Mouse (Mus musculus): Measurements from ENCODE around the gene Thpo. TPM values are rescaled to one million over a fixed set of nuclear protein-coding genes. Genes with fewer than 3 reads are reported as not detected.

The Thpo gene
- polyA plus RNA-seq, 1 experiment from 2014 or later: 0.43 TPM

DNA sequence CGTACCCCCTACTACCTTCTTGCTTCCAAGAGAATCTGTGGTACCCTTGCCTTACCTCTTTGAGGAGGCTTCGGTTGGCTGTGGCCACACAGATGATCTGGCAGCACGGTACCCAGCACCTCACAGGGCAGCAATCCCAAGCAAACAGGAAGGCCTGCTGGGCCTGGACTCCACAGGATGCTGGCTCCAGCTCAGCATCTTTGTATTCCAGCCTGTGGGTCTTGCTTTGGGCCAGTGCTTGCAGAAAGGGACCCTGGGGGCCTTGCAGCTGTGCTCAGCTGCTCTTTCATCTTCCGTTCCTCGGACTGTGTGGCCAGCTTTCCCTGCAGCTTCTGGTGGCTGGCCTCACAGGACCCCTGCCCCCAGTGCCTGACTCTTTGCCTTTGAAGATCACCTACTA lies 34.3 kb downstream of the Thpo start:
- Histone ChIP-seq H3K4me1 (peaks cover 43% of the 10 kb centered on the region), H3K27ac (replicated peaks) (0 out of 2 replicates have a peak overlapping the region, but pooled peaks have one; percentile 6), H3K4me3 (no peak overlapping the region), H3K27me3 (peaks cover 2% of the 10 kb centered on the region; the same call in 1 of the 2 replicates), H3K9me3 (no peaks in the 10 kb centered on the region), H3K36me3 (peaks cover 12% of the 10 kb centered on the region), H3K9ac (replicated peaks) (no peak overlapping the region), H3K4me2 (replicated peaks) (no peak overlapping the region)
- ATAC-seq (ENCODE audit: low FRiP score, low read depth): no peak
- 41% methylated on average over 5 of the region's 5 CpGs for WGBS

DNA sequence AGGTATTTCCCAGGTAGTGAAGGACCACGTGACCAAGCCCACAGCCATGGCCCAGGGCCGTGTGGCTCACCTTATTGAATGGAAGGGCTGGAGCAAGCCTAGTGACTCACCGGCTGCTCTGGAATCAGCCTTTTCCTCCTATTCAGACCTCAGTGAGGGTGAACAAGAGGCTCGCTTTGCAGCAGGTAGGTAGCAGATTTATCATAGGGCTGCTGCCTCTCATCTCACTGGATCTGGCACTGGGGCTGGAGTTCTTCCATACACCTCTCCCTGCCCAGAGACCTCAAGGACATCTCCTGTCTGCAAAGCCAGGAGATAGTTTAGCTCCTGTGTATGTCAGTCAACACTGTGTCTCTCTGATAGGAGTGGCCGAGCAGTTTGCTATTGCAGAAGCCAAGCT lies 35.0 kb downstream of the Thpo start:
- Histone ChIP-seq H3K27ac (replicated peaks) (no peak overlapping the region), H3K9ac (replicated peaks) (no peak overlapping the region), H3K27me3 (peaks cover 9% of the 10 kb centered on the region; the same call in 1 of the 2 replicates), H3K4me1 (peaks cover 49% of the 10 kb centered on the region), H3K4me3 (no peak overlapping the region), H3K4me2 (replicated peaks) (no peak overlapping the region), H3K36me3 (peaks cover 12% of the 10 kb centered on the region), H3K9me3 (no peaks in the 10 kb centered on the region)
- ATAC-seq (ENCODE audit: low FRiP score, low read depth): no peak
- 81% methylated on average over 5 of the region's 5 CpGs for WGBS

GRCm38 (mm10) chr16:20695622-20696323 lies 38.5 kb downstream of the Thpo start:
- Histone ChIP-seq H3K9ac (replicated peaks) (peak overlapping the region; percentile 52), H3K27ac (replicated peaks) (peak overlapping the region; percentile 75), H3K9me3 (no peaks in the 10 kb centered on the region), H3K27me3 (peaks cover 9% of the 10 kb centered on the region; the same call in 1 of the 2 replicates), H3K36me3 (peaks cover 24% of the 10 kb centered on the region), H3K4me3 (peak overlapping the region; percentile 43), H3K4me1 (peaks cover 49% of the 10 kb centered on the region), H3K4me2 (replicated peaks) (peak overlapping the region; percentile 67)
- WGBS: 2% methylated on average over 45 of the region's 46 CpGs
- ATAC-seq (ENCODE audit: low FRiP score, low read depth): peak; percentile 81

- Histone ChIP-seq H3K27ac (replicated peaks) (0 out of 2 replicates have a peak overlapping the region, but pooled peaks have one; percentile 3), H3K4me3 (no peak overlapping the region), H3K27me3 (peaks cover 9% of the 10 kb centered on the region; the same call in 1 of the 2 replicates), H3K36me3 (peaks cover 32% of the 10 kb centered on the region), H3K9me3 (no peaks in the 10 kb centered on the region), H3K4me2 (replicated peaks) (peak overlapping the region; percentile 67; the same call in 1 of the 2 replicates), H3K4me1 (peaks cover 43% of the 10 kb centered on the region), H3K9ac (replicated peaks) (no peak overlapping the region)
- 77% methylated on average over 8 of the region's 8 CpGs for WGBS
- ATAC-seq (ENCODE audit: low FRiP score, low read depth): no peak
These were observed 39.5 kb downstream of the Thpo start for GRCm38 (mm10) chr16:20694781-20695180.

DNA sequence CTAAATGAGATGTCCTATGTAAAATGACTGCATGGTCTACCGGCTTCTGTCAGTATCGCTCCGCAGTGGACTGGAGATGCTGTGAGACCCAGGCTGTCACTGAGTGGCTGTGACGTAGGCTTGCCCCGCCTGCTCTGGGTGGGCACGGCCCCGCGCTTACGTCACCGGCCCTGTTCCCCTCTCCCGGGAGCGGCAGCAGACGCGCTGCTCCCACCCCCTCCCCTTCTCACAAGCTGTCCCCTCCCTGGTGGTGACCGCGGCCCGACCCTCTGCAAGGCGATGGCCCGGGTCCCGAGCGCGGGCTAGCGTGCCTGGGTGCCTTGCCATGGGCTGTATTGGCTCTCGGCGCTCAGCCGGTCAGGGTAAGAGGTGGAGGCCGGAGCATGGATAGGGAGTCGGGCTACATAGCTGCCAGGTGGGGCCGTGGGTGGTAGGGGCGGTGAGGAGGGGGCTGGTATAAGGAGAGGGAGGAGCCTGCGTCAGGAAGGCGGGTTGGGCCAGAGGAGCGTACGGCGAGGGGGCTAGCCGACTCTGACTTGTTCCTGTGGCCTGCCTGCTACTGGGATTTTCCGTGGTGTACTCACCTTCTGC lies 41.1 kb downstream of the Thpo start, which contains the start of gene Fam131a:
Gene Fam131a, plus strand, starts transcription at position 131 of the 591 bp plus-strand sequence.
- H3K9me3 ChIP-seq: no peaks in the 10 kb centered on the region
- peaks cover 42% of the 10 kb centered on the region for H3K4me1 ChIP-seq
- H3K4me2 ChIP-seq (replicated peaks): peak within 1 kb of the TSS; percentile 78
- H3K4me3 ChIP-seq: peak within 1 kb of the TSS; percentile 66
- H3K36me3 ChIP-seq: peaks cover 37% of the 10 kb centered on the region
- H3K27me3 ChIP-seq: peaks cover 9% of the 10 kb centered on the region; the same call in 1 of the 2 replicates
- H3K9ac ChIP-seq (replicated peaks): peak within 1 kb of the TSS; percentile 78
- peak; percentile 93 for ATAC-seq (ENCODE audit: low FRiP score, low read depth)
- under 1% methylated on average over 30 of the region's 37 CpGs for WGBS
- peak within 1 kb of the TSS; percentile 90 for H3K27ac ChIP-seq (replicated peaks)

DNA sequence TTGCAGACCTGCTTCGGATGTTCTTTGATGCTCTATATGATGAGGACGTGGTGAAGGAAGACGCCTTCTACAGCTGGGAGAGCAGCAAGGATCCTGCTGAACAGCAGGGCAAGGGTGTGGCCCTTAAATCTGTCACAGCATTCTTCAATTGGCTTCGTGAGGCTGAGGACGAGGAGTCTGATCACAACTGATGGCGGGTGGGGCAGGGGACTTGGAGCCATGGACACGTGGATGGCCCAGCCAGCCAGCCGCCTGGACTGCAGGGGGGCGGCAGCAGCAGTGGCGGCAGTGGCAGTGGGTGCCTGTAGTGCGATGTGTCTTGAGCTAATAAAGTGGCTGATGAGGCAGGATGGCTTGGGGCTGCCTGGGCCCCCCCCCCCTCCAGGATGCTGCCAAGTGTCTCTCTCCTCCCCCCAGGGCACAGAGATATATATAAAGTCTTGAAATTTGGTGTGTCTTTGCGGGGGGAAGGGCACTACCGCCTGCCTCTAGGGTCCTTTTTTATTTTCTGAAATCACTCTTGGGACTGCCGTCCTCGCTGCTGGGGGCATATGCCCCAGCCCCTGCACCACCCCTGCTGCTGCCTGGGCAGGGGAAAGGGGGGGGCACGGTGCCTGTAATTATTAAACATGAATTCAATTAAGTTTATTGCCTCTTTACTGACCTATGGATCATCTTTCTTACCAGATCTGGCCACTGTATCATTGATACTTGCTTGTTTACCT lies 41.9 kb downstream of the Thpo start:
- Histone ChIP-seq H3K27me3 (peaks cover 9% of the 10 kb centered on the region; the same call in 1 of the 2 replicates), H3K27ac (replicated peaks) (peak overlapping the region; percentile 90), H3K9me3 (no peaks in the 10 kb centered on the region), H3K4me2 (replicated peaks) (peak overlapping the region; percentile 78), H3K36me3 (peaks cover 45% of the 10 kb centered on the region), H3K9ac (replicated peaks) (0 out of 2 replicates have a peak overlapping the region, but pooled peaks have one; percentile 34), H3K4me3 (peak overlapping the region; percentile 66; the same call in 1 of the 2 replicates), H3K4me1 (peaks cover 42% of the 10 kb centered on the region)
- no peak for ATAC-seq (ENCODE audit: low FRiP score, low read depth)
- WGBS: 42% methylated on average over 14 of the region's 16 CpGs

DNA sequence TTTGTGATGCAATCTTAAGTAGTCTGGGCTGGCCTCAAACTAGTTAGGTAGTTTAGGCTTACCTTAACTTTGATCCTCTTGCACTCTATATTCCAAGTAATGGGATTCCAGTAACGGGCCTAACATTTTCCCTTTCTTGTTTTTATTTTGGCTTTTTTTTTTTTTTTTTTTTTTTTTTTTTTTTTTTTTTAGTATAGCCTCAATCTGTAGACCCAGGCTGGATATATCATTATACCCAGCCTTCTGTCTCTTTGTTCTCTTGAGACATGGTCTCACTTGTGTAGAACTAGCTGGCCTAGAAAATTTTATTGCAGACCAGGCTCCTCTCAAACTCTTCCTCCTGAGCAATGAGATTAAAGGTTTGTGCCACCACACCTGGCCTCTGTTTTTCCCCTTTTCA lies 42.7 kb downstream of the Thpo start:
- H3K4me3 ChIP-seq: no peak overlapping the region
- no peak overlapping the region for H3K9ac ChIP-seq (replicated peaks)
- peaks cover 9% of the 10 kb centered on the region; the same call in 1 of the 2 replicates for H3K27me3 ChIP-seq
- H3K27ac ChIP-seq (replicated peaks): no peak overlapping the region
- no peak overlapping the region for H3K4me2 ChIP-seq (replicated peaks)
- no peak for ATAC-seq (ENCODE audit: low FRiP score, low read depth)
- H3K9me3 ChIP-seq: no peaks in the 10 kb centered on the region
- peaks cover 39% of the 10 kb centered on the region for H3K4me1 ChIP-seq
- peaks cover 53% of the 10 kb centered on the region for H3K36me3 ChIP-seq
- 94% methylated on average over 1 of the region's 1 CpGs for WGBS

GRCm38 (mm10) chr16:20690774-20691173 lies 43.5 kb downstream of the Thpo start:
- H3K36me3 ChIP-seq: peaks cover 61% of the 10 kb centered on the region
- H3K4me2 ChIP-seq (replicated peaks): no peak overlapping the region

DNA sequence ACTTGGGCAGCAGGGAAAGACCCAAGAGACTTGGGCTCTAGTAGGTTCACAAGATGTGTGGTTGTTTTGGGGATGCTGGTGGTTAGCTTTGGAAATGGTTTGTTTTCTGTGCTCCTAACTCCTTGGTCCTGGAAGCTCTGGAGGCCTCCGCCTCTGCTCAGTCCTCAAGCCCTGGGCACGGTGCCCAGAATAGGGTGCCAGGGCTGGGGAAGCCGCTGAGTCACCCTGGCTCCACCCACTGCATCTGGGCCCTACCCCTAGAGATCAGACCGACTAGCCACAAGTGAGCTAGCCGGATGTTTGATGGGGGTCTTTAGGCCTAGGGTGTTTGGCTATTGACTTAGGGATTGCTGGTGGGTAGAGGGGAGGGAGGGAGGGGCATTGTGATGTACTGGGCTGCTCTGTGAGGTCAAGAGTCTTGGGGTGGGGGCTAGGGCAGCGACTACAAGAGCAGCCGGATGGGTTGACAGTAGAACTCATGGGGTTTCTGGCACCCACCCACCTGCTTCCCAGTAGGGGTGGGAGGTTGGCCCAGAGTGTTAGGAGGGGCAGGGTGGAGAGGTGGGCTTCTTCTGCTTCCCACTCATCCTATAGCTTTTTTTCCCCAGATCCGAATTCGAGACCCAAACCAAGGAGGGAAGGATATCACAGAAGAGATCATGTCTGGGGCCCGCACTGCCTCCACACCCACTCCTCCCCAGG lies 56.2 kb downstream of the Thpo start:
- H3K4me2 ChIP-seq (replicated peaks): no peak overlapping the region
- ATAC-seq (ENCODE audit: low FRiP score, low read depth): no peak
- H3K4me1 ChIP-seq: peaks cover 19% of the 10 kb centered on the region
- no peaks in the 10 kb centered on the region for H3K9me3 ChIP-seq
- H3K36me3 ChIP-seq: peaks cover 83% of the 10 kb centered on the region
- H3K27ac ChIP-seq (replicated peaks): no peak overlapping the region
- no peaks in the 10 kb centered on the region for H3K27me3 ChIP-seq
- no peak overlapping the region for H3K9ac ChIP-seq (replicated peaks)
- 89% methylated on average over 10 of the region's 10 CpGs for WGBS
- H3K4me3 ChIP-seq: no peak overlapping the region

More at GRCm38 (mm10) chr16:20690774-20691173, 43.5 kb downstream of the Thpo start:
- H3K4me3 ChIP-seq: no peak overlapping the region
- H3K27me3 ChIP-seq: peaks cover 9% of the 10 kb centered on the region; the same call in 1 of the 2 replicates
- H3K27ac ChIP-seq (replicated peaks): no peak overlapping the region
- WGBS: 91% methylated on average over 3 of the region's 3 CpGs
- no peak for ATAC-seq (ENCODE audit: low FRiP score, low read depth)
- peaks cover 33% of the 10 kb centered on the region for H3K4me1 ChIP-seq
- no peaks in the 10 kb centered on the region for H3K9me3 ChIP-seq
- H3K9ac ChIP-seq (replicated peaks): no peak overlapping the region

DNA sequence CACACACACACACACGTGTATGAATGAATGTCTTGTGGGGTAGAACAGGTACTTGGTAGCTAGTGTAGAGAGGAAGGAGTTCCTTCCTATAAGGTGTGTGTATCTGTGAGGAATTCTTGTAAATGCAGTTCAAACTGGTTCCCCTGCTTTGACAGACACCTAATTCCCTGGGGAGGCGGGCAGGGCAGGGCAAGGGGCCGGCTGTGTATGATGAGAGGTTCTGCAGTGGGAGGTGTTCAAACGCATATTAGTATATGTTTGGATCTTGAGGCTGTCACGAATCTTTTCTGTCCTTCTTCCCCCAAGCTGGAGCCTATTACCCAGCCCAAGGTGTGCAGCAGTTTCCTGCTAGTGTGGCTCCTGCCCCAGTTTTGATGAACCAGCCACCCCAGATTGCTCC lies 56.9 kb downstream of the Thpo start:
- no peak for ATAC-seq (ENCODE audit: low FRiP score, low read depth)
- peaks cover 19% of the 10 kb centered on the region for H3K4me1 ChIP-seq
- 86% methylated on average over 5 of the region's 5 CpGs for WGBS
- no peak overlapping the region for H3K9ac ChIP-seq (replicated peaks)
- no peaks in the 10 kb centered on the region for H3K9me3 ChIP-seq
- H3K27me3 ChIP-seq: no peaks in the 10 kb centered on the region
- no peak overlapping the region for H3K4me3 ChIP-seq
- no peak overlapping the region for H3K4me2 ChIP-seq (replicated peaks)
- H3K27ac ChIP-seq (replicated peaks): no peak overlapping the region
- peaks cover 76% of the 10 kb centered on the region for H3K36me3 ChIP-seq

DNA sequence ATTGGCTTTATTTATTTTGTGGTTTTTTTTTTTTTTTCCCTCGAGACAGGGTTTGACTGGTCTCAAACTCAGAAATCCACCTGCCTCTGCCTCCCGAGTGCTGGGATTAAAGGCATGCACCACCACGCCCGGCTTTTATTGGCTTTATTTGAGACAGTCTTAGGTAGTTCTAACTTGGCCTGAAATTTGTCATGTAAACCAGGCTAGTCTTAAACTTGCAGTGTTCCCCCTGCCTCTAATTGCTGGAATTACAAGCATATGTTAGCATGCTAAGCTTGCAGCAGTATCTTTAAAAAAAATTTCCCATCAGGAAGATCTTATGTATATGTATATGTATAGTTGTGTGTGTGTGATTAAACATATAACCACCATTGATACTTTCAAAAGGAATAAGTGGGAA lies 57.6 kb downstream of the Thpo start:
- Histone ChIP-seq H3K9me3 (no peaks in the 10 kb centered on the region), H3K9ac (replicated peaks) (no peak overlapping the region), H3K4me1 (peaks cover 19% of the 10 kb centered on the region), H3K4me3 (no peak overlapping the region), H3K36me3 (peaks cover 69% of the 10 kb centered on the region), H3K27ac (replicated peaks) (no peak overlapping the region), H3K4me2 (replicated peaks) (no peak overlapping the region), H3K27me3 (no peaks in the 10 kb centered on the region)
- 89% methylated on average over 4 of the region's 4 CpGs for WGBS
- ATAC-seq (ENCODE audit: low FRiP score, low read depth): no peak

All from midbrain, embryonic 12.5 days (tissue).